In genomic region chr12:109459481-109460401, GRCm38 (mm10) we compare ENCODE assay signal across 8 mouse cellular contexts. TPM values are rescaled to one million over a fixed set of nuclear protein-coding genes. Genes with fewer than 3 reads are reported as not detected.
DNase-seq lines count a peak whose midpoint lies in the region; ATAC-seq and TF ChIP-seq lines count a peak whose summit lies in the region.

No protein-coding gene starts in this region.

- H3K4me1 ChIP-seq in ES-Bruce4 (ENCODE audit: control insufficient read depth, insufficient read depth, low read length): no peaks in the 10 kb centered on the region
- H3K4me1 ChIP-seq in hindbrain, embryonic 14.5 days (replicated peaks; ENCODE audit: control insufficient read depth, insufficient read depth, low read length): peaks cover 39% of the 10 kb centered on the region
- peaks cover 26% of the 10 kb centered on the region for H3K4me1 ChIP-seq in midbrain, embryonic 16.5 days (ENCODE audit: control insufficient read depth, insufficient read depth, low read length)

- peak; percentile 56 for DNase-seq in embryo, embryonic 10.5 days (ENCODE audit: low spot score)
- DNase-seq in embryo, embryonic 11 days: no peak
- no peak for DNase-seq in hindbrain, embryonic 14.5 days (ENCODE audit: low spot score)
- DNase-seq in layer of hippocampus, postnatal 36 days: no peak
- DNase-seq in left cerebral cortex, adult 18-20 months (ENCODE audit: low spot score in 2 of 2): no peak

- no peak overlapping the region for H3K27ac ChIP-seq in ES-Bruce4 (ENCODE audit: insufficient read depth, low read length)
- no peak overlapping the region for H3K27ac ChIP-seq in hindbrain, embryonic 14.5 days
- H3K27ac ChIP-seq in midbrain, embryonic 16.5 days (ENCODE audit: low read length): no peak overlapping the region

- ATAC-seq in hindbrain, embryonic 14.5 days (ENCODE audit: low FRiP score): 0 out of 2 replicates have a peak, but pooled peaks have one; percentile 34
- no peak for ATAC-seq in midbrain, embryonic 16.5 days
- ATAC-seq in CD4-positive, CD25-positive, alpha-beta regulatory T cell, adult 4 months: no peak

- TF ChIP-seq EP300 in ES-Bruce4 (IDR thresholded peaks at IDR 0.05; ENCODE audit: insufficient read depth, low read depth, low read length): no peak

- no peaks in the 10 kb centered on the region; the same call in 1 of the 2 replicates for H3K27me3 ChIP-seq in ES-Bruce4 (ENCODE audit: control insufficient read depth, insufficient read depth, low read length, poor library complexity, severe bottlenecking)
- peaks cover 48% of the 10 kb centered on the region for H3K27me3 ChIP-seq in hindbrain, embryonic 14.5 days (ENCODE audit: control insufficient read depth, insufficient read depth, low read length)
- H3K27me3 ChIP-seq in midbrain, embryonic 16.5 days (ENCODE audit: control insufficient read depth, insufficient read depth, low read depth, low read length): peaks cover 45% of the 10 kb centered on the region

- no peaks in the 10 kb centered on the region for H3K36me3 ChIP-seq in ES-Bruce4 (ENCODE audit: control insufficient read depth, insufficient read depth, low read length, poor library complexity, severe bottlenecking)
- no peaks in the 10 kb centered on the region for H3K36me3 ChIP-seq in hindbrain, embryonic 14.5 days (replicated peaks; ENCODE audit: control insufficient read depth, insufficient read depth)
- no peaks in the 10 kb centered on the region for H3K36me3 ChIP-seq in midbrain, embryonic 16.5 days (ENCODE audit: control insufficient read depth, insufficient read depth, low read length)

- H3K9me3 ChIP-seq in ES-Bruce4 (replicated peaks; ENCODE audit: control insufficient read depth, insufficient read depth, low read length, poor library complexity, severe bottlenecking): no peaks in the 10 kb centered on the region
- no peaks in the 10 kb centered on the region for H3K9me3 ChIP-seq in hindbrain, embryonic 14.5 days (ENCODE audit: control insufficient read depth, low read length)
- no peaks in the 10 kb centered on the region for H3K9me3 ChIP-seq in midbrain, embryonic 16.5 days (replicated peaks; ENCODE audit: control insufficient read depth, low read length, poor library complexity, severe bottlenecking)

- no peak for TF ChIP-seq CTCF in ES-Bruce4 (IDR thresholded peaks at IDR 0.05; ENCODE audit: low read depth, low read length)

- no peak for TF ChIP-seq POLR2A in ES-Bruce4 (IDR thresholded peaks at IDR 0.05; ENCODE audit: insufficient read depth, low read length)

- no peak overlapping the region for H3K9ac ChIP-seq in ES-Bruce4 (ENCODE audit: low read depth, poor library complexity, severe bottlenecking)
- H3K9ac ChIP-seq in hindbrain, embryonic 14.5 days: peak overlapping the region; percentile 44
- H3K9ac ChIP-seq in midbrain, embryonic 16.5 days (ENCODE audit: low read depth, low read length): no peak overlapping the region

- H3K4me2 ChIP-seq in hindbrain, embryonic 14.5 days (replicated peaks): peak overlapping the region; percentile 36
- peak overlapping the region; percentile 27 for H3K4me2 ChIP-seq in midbrain, embryonic 16.5 days (ENCODE audit: low read length)

- 30% methylated on average over 49 of the region's 49 CpGs for WGBS in hindbrain, embryonic 14.5 days
- WGBS in midbrain, embryonic 16.5 days: 32% methylated on average over 49 of the region's 49 CpGs

- H3K4me3 ChIP-seq in ES-Bruce4 (ENCODE audit: low read depth, low read length): 0 out of 2 replicates have a peak overlapping the region, but pooled peaks have one; percentile 1
- peak overlapping the region; percentile 9; the same call in 1 of the 2 replicates for H3K4me3 ChIP-seq in hindbrain, embryonic 14.5 days (replicated peaks; ENCODE audit: low read length)
- H3K4me3 ChIP-seq in midbrain, embryonic 16.5 days (ENCODE audit: low read depth, low read length): peak overlapping the region; percentile 18

RNA-seq across cellular contexts. Expression of gene Dlk1, which starts 7.1 kb away (rescaled TPM):
- polyA plus RNA-seq in ES-Bruce4 (2011; ENCODE audit: insufficient read depth, insufficient read length, low read depth, missing spikeins): 2.4 and 2.8 TPM in 2 replicates
- polyA plus RNA-seq in hindbrain, embryonic 14.5 days (2014; fragmentation: Nextera tagmentation; extraction: Ambion mirVana): 62.6 and 73.4 TPM in 2 replicates
- polyA plus RNA-seq in midbrain, embryonic 16.5 days (2015; fragmentation: Nextera tagmentation; extraction: Ambion mirVana): 50.4 and 66.0 TPM in 2 replicates
- 1 to 10 TPM; 3.5 to 5.5 TPM for total RNA-seq in layer of hippocampus, postnatal 36 days (2021)
- polyA plus RNA-seq in CD4-positive, CD25-positive, alpha-beta regulatory T cell, adult 4 months (2017; shearing (Covaris generic)): not detected
- 1 to 10 TPM; 4.7 to 7.5 TPM for total RNA-seq in left cerebral cortex, adult 18-20 months (2021)

Comparison
In these comparisons a context has a peak if more than half of its experiments do, and no peak if none do; other contexts are left out.
1. RNA of gene Dlk1, which starts 7.1 kb away (polyA plus RNA-seq): 62.6 to 73.4 TPM in hindbrain, embryonic 14.5 days and 50.4 to 66.0 TPM in midbrain, embryonic 16.5 days; 2.4 to 2.8 TPM in ES-Bruce4 and not detected in CD4-positive, CD25-positive, alpha-beta regulatory T cell, adult 4 months; every median in the first group is over 10 times any median in the second.
2. Peak in every context shown above with its lines, with median percentiles within 50 percentile points of each other: H3K4me3 ChIP-seq.